Mouse (Mus musculus): ENCODE data around the gene Gm13697. TPM values are rescaled to one million over a fixed set of nuclear protein-coding genes. Genes with fewer than 3 reads are reported as not detected.
A peak's percentile ranks its signal among the peaks of the same experiment; 100 is the strongest.

Gene Gm13697
- polyA plus RNA-seq, 1 experiment from 2014 or later: not detected

DNA sequence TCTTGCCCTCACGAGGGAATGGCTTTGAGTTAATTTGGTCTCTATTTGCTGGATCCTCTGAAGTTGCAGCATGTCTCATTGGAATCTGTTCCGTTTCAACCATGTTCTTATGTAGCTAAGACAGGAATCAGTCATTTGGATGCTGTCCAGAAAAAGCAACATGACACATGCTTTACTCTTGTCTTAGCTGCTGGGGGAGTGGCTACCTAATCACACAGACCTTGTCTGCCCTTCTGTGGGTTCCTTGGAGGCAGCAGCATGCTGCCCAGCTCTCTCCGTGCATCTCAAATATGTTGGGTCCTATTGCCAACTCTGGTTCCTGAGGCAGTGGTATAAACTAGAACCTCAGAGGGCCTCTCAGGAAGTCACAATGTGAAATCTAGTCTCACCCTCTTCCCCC, 33.8 kb downstream of the Gm13697 start:
- no peak overlapping the region for H3K4me2 ChIP-seq (replicated peaks; ENCODE audit: low read depth)
- ATAC-seq: no peak
- no peaks in the 10 kb centered on the region for H3K27me3 ChIP-seq (replicated peaks; ENCODE audit: control insufficient read depth, insufficient read depth, low read length)
- H3K4me3 ChIP-seq (ENCODE audit: low read depth, low read length): no peak overlapping the region
- H3K9me3 ChIP-seq (ENCODE audit: control insufficient read depth): no peaks in the 10 kb centered on the region
- no peak for TF ChIP-seq CTCF (IDR thresholded peaks at IDR 0.05; ENCODE audit: low read depth)
- H3K9ac ChIP-seq (ENCODE audit: low read depth, low read length): no peak overlapping the region
- WGBS: 61% methylated on average over 3 of the region's 3 CpGs
- no peak overlapping the region for H3K27ac ChIP-seq (ENCODE audit: low read depth, low read length)
- no peaks in the 10 kb centered on the region for H3K36me3 ChIP-seq (ENCODE audit: control insufficient read depth, insufficient read depth)
- no peaks in the 10 kb centered on the region for H3K4me1 ChIP-seq (replicated peaks; ENCODE audit: control insufficient read depth, insufficient read depth, low read length)

DNA sequence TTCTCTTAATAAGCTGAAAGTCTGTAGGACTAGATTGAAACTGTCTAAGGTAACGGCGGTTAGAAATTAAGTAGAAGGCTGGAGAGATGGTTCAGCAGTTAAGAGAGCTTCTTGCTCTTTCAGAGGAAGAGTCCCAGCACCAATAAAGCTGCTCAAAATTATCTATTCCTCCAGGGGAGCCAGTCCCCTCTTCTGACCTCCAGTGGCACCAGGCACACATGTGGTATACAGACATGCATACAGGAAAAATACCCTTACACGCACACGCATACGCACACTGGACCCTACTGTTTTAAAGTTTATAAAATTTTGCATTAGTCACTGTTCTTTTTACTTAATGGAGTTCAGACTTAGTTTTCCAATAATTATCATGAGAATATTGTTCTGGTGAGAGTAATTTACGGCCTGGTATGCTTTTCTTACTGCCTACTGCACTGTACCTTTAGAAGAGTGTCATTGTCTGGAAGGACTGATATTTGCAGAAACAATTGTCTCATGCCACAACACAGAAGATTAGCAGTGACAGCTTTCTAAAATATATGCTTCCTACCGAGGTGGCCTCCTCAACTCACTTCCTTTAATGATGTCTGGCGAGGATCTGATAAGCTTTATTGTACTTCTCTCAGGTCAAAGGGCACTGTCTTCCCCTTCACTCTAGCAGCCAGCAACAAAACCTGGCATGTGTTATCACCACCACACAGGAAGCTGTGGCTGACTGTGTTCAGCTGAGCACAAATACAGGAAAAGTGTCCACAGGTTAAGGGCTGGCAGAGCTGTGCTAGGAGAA, 35.2 kb downstream of the Gm13697 start:
- Histone ChIP-seq H3K9me3 (ENCODE audit: control insufficient read depth) (no peaks in the 10 kb centered on the region), H3K4me3 (ENCODE audit: low read depth, low read length) (no peak overlapping the region), H3K4me1 (replicated peaks; ENCODE audit: control insufficient read depth, insufficient read depth, low read length) (no peaks in the 10 kb centered on the region), H3K9ac (ENCODE audit: low read depth, low read length) (no peak overlapping the region), H3K36me3 (ENCODE audit: control insufficient read depth, insufficient read depth) (no peaks in the 10 kb centered on the region), H3K4me2 (replicated peaks; ENCODE audit: low read depth) (no peak overlapping the region), H3K27me3 (replicated peaks; ENCODE audit: control insufficient read depth, insufficient read depth, low read length) (no peaks in the 10 kb centered on the region), H3K27ac (ENCODE audit: low read depth, low read length) (no peak overlapping the region)
- TF ChIP-seq CTCF (IDR thresholded peaks at IDR 0.05; ENCODE audit: low read depth): no peak
- 0 out of 2 replicates have a peak, but pooled peaks have one; percentile 41 for ATAC-seq
- 61% methylated on average over 8 of the region's 8 CpGs for WGBS

DNA sequence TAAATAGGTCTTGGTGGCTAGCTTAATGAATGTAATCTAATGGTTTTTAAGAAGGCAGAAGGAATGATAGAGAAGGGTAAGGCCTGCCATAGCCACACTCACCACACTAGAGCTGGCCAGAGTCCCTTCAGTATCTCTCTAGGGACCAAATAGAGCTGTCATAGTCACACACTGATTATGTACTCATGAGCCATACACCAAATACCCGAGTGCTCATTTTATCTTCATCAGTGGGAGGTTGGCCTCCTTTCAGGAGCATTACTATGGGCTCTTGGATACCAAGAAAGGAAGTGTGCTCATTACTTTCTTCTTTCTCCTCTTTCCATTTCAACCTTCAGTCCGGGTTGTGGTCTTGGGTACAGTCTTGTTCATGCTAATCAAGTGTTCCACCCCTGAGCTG, 37.4 kb downstream of the Gm13697 start:
- no peak for ATAC-seq
- Histone ChIP-seq H3K9ac (ENCODE audit: low read depth, low read length) (no peak overlapping the region), H3K4me2 (replicated peaks; ENCODE audit: low read depth) (no peak overlapping the region), H3K4me3 (ENCODE audit: low read depth, low read length) (no peak overlapping the region), H3K9me3 (ENCODE audit: control insufficient read depth) (no peaks in the 10 kb centered on the region), H3K4me1 (replicated peaks; ENCODE audit: control insufficient read depth, insufficient read depth, low read length) (no peaks in the 10 kb centered on the region), H3K27ac (ENCODE audit: low read depth, low read length) (no peak overlapping the region), H3K27me3 (replicated peaks; ENCODE audit: control insufficient read depth, insufficient read depth, low read length) (no peaks in the 10 kb centered on the region), H3K36me3 (ENCODE audit: control insufficient read depth, insufficient read depth) (no peaks in the 10 kb centered on the region)
- TF ChIP-seq CTCF (IDR thresholded peaks at IDR 0.05; ENCODE audit: low read depth): no peak
- 89% methylated on average over 2 of the region's 2 CpGs for WGBS

DNA sequence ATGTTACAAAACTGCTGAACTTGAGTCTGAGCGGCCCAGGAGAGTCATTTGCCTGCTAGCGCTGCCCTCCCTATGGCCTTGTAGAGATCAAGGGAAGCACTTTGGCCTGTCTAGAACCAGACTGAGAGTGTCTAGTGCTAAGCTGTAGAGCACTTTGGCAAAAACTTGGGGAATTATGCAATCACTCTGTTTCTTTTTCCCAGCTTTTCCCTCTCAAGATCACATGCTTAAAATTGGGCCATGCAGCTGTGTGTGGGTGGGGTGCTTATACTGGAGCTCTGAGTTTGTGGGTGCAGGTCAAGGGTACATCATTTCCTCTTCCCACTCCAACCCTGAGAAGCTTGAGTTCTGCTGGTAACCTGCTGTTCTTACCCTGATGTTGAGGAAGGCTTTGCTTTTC, 38.4 kb downstream of the Gm13697 start:
- Histone ChIP-seq H3K4me1 (replicated peaks; ENCODE audit: control insufficient read depth, insufficient read depth, low read length) (no peaks in the 10 kb centered on the region), H3K36me3 (ENCODE audit: control insufficient read depth, insufficient read depth) (no peaks in the 10 kb centered on the region), H3K4me2 (replicated peaks; ENCODE audit: low read depth) (no peak overlapping the region), H3K9ac (ENCODE audit: low read depth, low read length) (no peak overlapping the region), H3K9me3 (ENCODE audit: control insufficient read depth) (no peaks in the 10 kb centered on the region), H3K4me3 (ENCODE audit: low read depth, low read length) (no peak overlapping the region), H3K27ac (ENCODE audit: low read depth, low read length) (no peak overlapping the region), H3K27me3 (replicated peaks; ENCODE audit: control insufficient read depth, insufficient read depth, low read length) (no peaks in the 10 kb centered on the region)
- WGBS: 85% methylated on average over 2 of the region's 2 CpGs
- no peak for TF ChIP-seq CTCF (IDR thresholded peaks at IDR 0.05; ENCODE audit: low read depth)
- ATAC-seq: 0 out of 2 replicates have a peak, but pooled peaks have one; percentile 4

DNA sequence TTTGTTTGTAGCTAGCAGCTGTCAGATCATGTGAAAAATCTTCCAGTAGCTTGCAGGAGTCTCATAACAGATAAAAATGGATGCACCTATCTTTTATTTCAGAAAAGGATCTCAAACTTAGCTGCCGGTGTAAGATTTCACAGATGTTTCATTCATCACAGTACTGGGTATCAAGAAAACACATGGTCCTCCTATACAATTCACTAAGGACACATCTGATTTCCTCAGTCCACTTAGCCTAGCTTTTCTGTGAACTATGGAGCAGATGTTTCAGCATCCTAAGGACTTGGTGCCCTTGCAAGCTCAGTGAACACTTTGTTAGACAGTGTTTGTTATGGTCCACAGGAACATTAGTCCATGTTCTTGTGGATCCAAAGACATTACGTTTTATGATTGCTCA, 38.8 kb downstream of the Gm13697 start:
- H3K4me2 ChIP-seq (replicated peaks; ENCODE audit: low read depth): no peak overlapping the region
- ATAC-seq: no peak
- 71% methylated on average over 2 of the region's 2 CpGs for WGBS
- H3K9me3 ChIP-seq (ENCODE audit: control insufficient read depth): no peaks in the 10 kb centered on the region
- TF ChIP-seq CTCF (IDR thresholded peaks at IDR 0.05; ENCODE audit: low read depth): no peak
- no peaks in the 10 kb centered on the region for H3K36me3 ChIP-seq (ENCODE audit: control insufficient read depth, insufficient read depth)
- no peak overlapping the region for H3K4me3 ChIP-seq (ENCODE audit: low read depth, low read length)
- H3K9ac ChIP-seq (ENCODE audit: low read depth, low read length): no peak overlapping the region
- H3K27me3 ChIP-seq (replicated peaks; ENCODE audit: control insufficient read depth, insufficient read depth, low read length): no peaks in the 10 kb centered on the region
- H3K27ac ChIP-seq (ENCODE audit: low read depth, low read length): no peak overlapping the region
- no peaks in the 10 kb centered on the region for H3K4me1 ChIP-seq (replicated peaks; ENCODE audit: control insufficient read depth, insufficient read depth, low read length)

DNA sequence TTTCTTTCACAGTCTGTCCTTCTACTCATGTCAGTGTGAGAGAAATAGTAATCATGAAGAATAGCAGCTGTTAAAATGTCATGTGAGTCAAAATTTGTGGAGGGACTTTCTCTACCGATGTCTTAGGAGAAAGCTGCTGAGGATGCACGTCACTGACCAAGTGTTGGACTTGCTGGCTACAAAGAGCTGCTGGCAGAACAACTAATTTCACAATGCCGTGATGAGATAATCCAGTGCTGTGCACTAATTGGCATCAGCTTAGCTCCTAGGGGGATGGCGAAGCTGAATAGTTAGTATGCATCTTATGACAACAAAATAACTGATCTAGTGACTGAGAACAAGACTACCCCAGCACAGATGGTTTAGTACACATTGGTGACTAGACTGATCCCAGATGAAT, 40.7 kb downstream of the Gm13697 start:
- H3K27me3 ChIP-seq (replicated peaks; ENCODE audit: control insufficient read depth, insufficient read depth, low read length): no peaks in the 10 kb centered on the region
- no peak overlapping the region for H3K27ac ChIP-seq (ENCODE audit: low read depth, low read length)
- 67% methylated on average over 4 of the region's 4 CpGs for WGBS
- no peak overlapping the region for H3K4me2 ChIP-seq (replicated peaks; ENCODE audit: low read depth)
- no peaks in the 10 kb centered on the region for H3K4me1 ChIP-seq (replicated peaks; ENCODE audit: control insufficient read depth, insufficient read depth, low read length)
- H3K4me3 ChIP-seq (ENCODE audit: low read depth, low read length): no peak overlapping the region
- H3K9ac ChIP-seq (ENCODE audit: low read depth, low read length): no peak overlapping the region
- no peak for TF ChIP-seq CTCF (IDR thresholded peaks at IDR 0.05; ENCODE audit: low read depth)
- ATAC-seq: no peak
- no peaks in the 10 kb centered on the region for H3K36me3 ChIP-seq (ENCODE audit: control insufficient read depth, insufficient read depth)
- H3K9me3 ChIP-seq (ENCODE audit: control insufficient read depth): no peaks in the 10 kb centered on the region
